Mouse (Mus musculus): Measurements from ENCODE around the gene Dcaf12.

Gene Dcaf12

DNA sequence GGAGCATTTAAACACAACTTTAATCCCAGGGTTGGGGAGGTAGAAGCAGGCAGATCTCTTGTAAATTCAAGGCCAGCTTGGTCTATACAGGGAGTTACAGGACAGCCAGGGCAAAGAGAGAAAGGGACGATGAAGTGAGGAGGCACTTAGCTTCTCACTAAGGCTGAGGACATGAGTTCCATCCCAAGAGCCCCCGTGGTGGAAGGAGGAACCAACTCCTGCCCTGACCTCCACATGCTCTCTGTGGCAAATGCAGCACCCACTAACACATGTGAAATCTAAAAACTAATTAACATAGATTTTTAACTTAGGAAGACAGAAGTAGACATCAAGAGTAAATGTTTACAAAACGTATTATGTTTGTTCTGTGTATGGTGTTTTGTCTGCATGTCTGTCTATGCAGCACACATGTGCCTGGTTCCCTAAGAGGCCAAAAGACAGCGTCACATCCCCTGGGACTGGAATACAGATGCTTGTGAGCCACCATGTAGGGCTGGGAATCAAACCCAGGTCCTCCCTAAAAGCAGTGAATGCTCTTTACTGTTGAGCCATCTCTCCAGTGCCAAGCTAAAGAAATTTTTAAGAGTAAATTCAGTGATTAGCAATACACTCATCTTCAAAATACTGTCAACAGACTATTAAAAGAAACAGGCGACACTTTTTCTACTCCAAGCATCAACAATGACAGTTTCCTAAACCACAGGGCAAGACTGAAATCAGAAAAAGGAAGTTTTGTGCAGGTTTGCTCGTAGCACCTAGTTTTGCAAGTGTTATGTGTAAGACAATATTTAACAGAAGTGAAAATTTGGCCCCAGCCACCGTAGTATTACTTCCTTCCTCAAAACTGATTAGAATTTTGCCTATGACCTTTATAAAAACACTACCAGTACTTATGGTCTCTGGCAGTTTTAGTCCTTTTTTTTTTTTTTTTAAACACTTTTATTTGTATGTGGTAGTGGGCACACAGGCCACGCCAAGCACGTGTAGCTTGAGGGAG, 3.8 kb downstream of the Dcaf12 start:
- DNase-seq (ENCODE audit: low spot score in 2 of 2), result no peak

DNA sequence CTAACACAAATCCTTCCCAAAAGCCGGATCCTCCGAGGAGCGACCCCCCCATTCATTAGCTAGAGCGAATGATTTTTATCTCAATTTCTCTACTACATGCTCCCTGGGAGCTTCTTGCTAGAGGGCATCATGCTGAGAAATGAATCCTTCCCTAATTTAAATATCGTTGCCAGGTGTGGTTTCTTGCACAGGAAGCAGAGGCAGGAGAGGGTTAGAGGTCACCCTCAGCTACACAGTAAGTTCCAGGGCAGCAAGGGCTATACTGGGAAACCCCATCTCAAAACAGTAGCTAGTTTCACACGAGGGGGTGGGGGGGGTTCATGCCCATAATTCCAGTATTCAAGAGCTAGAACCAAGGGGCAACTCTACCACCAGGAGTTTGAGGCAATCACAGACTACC, 7.3 kb downstream of the Dcaf12 start:
- DNase-seq (ENCODE audit: low spot score in 2 of 2), result no peak

- no peak for DNase-seq (ENCODE audit: low spot score in 2 of 2)
Observed at GRCm38 (mm10) chr4:41304302-41304701, 10.4 kb downstream of the Dcaf12 start.

- no peak for DNase-seq (ENCODE audit: low spot score in 2 of 2)
Observed at GRCm38 (mm10) chr4:41303671-41304070, 11.0 kb downstream of the Dcaf12 start.

GRCm38 (mm10) chr4:41298976-41299375, 15.7 kb downstream of the Dcaf12 start:
- DNase-seq (ENCODE audit: low spot score in 2 of 2), result no peak

DNA sequence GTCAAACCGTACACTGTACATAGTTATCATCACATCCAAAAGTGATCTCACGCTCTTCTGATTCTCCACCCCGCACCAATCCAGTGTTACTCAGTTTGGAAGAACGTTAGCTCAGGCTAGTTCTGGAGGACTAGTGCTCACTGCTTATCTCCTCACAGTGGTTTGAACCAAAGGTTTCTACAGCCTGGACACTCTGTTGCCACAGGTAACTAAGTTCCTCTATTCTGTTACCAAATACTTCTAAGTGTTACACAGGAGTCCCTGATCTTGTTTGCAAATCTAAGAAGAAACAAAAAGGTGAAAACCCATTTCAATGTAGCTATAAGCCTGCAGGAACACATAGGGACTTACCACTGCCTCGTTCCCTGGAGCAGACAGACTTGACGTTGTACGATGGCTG, 18.7 kb downstream of the Dcaf12 start:
- no peak for DNase-seq (ENCODE audit: low spot score in 2 of 2)

GRCm38 (mm10) chr4:41295507-41295906, 19.2 kb downstream of the Dcaf12 start:
- no peak for DNase-seq (ENCODE audit: low spot score in 2 of 2)

DNA sequence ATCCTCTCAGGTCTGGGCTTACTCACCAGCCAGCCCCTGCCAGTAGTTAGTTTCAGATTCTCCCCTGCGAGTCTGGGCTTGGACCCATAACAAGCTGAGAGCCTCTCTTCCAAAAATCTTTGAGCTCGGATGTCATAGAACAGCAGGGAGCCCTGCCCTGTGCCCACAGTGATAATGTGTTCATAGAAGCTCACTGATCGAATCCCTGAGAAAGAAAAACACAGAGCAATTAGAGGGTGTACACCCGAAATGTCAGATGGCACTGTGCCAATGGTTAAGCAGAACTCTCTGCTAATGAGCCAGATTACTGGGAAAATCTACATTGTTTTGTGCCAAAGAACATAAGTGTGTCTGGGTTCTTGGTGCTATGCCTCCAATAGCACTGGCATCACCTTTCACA, 20.8 kb downstream of the Dcaf12 start:
- DNase-seq (ENCODE audit: low spot score in 2 of 2), result no peak

DNA sequence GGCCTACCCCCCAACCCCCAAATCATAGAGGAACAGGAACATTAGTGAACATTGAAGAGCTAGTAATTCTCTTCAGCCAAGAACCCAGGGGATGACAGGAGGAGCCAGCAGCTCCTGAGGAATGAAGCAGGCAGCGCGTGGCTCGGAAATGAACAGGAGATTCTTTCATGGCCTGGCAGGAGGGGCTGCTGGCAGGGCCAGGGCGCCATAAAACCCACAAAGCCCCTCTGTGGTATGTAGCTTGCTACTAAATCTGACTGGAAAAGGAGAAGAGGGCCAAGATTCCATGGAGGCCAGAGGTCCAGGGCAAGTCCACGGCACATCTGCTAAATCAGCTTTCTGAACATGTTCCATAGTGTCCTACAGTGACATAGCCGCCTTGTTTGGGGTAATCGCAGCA, 24.9 kb downstream of the Dcaf12 start:
- DNase-seq (ENCODE audit: low spot score in 2 of 2), result no peak

- peak in 1 of 2 experiments; percentile 51 for DNase-seq (ENCODE audit: low spot score in 2 of 2)
Observed at GRCm38 (mm10) chr4:41286420-41286819, 28.3 kb downstream of the Dcaf12 start.

DNA sequence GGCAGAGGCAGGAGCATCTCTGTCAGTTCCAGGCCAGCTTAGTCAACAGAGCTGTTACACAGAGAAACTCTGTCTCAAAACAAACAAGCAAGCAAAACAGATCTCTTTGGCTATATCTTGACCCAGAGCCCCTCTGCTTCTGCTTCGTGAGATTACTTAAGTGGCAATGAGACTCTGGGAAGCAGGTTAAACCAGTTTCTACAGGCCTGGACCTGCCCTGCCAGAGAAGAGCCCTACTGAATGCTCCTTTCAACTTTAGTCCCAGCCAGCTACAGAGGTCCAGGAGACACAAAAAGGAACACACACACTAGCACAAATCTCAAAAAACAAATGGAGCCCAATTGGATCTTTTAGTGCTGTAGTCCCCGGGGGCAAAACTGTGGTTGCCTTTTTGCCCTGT, 30.6 kb downstream of the Dcaf12 start:
- no peak for DNase-seq (ENCODE audit: low spot score in 2 of 2)

GRCm38 (mm10) chr4:41275927-41276326, 38.8 kb downstream of the Dcaf12 start:
- no peak for DNase-seq (ENCODE audit: low spot score in 2 of 2)

GRCm38 (mm10) chr4:41274980-41275850, 39.5 kb downstream of the Dcaf12 start, which contains the start of gene Ubap2:
Ubap2 (minus strand) TSS chr4:41275144.
- DNase-seq (ENCODE audit: low spot score in 2 of 2), result peak; percentile 95

GRCm38 (mm10) chr4:41274377-41274979, 40.2 kb downstream of the Dcaf12 start:
- DNase-seq (ENCODE audit: low spot score in 2 of 2), result no peak

DNA sequence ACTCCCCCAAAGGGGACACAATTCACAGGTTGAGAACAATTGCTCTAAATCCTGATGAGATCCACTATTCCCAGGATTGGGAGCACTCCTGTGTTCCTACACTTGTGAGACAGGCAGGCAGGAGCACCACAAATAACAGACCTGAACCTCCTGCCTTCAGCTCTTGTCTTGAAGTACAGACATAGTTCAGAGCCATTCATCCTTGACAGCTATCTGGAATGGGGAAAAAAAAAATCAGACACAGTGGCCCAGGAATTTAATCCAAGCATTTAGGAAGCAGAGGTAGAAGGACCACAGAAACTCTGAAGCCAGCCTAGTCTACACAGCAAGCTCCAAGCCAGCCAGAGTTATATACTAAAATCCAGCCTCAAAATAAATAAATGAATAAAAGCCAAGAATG, 46.6 kb downstream of the Dcaf12 start:
- no peak for DNase-seq (ENCODE audit: low spot score in 2 of 2)

GRCm38 (mm10) chr4:41266350-41266749, 48.3 kb downstream of the Dcaf12 start:
- DNase-seq (ENCODE audit: low spot score in 2 of 2), result no peak

DNA sequence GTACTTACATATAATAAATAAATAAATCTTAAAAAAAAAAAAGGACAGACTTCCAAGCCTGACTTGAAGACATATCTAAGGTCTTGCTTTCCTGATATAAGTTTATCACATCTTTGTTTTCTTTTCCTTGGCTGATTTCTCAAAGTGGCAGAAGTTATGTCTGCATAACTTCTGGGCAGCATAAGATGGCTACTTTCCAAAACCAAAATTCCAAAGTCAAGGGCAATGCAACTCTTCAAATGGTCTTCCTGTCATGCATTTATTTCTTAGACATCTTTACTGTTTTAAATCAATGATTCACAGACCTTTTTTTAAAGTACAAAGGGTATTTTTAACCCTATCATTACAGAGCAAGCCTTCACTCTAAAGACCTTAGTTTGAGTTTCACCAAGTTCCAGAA, 54.0 kb downstream of the Dcaf12 start:
- DNase-seq (ENCODE audit: low spot score in 2 of 2), result no peak

DNA sequence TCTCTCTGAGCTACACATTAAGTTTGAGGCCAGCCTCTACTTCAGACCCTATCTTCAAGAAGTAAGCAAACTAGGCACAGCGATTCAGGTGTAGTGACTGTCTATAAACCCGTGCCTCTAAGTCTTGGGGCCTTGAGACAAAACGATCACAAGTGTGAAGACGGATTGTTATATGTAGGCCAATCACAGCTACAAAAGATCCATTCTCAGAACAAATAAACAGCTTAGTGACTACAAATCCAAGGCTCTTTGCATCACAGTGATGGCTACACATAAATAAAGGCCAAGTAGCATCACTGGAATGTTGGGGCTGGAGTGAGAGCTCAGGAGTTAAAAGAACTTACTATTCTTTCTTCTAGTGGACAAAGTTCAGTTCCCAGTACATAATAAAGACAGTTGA, 55.7 kb downstream of the Dcaf12 start:
- no peak for DNase-seq (ENCODE audit: low spot score in 2 of 2)

GRCm38 (mm10) chr4:41257752-41258151, 56.9 kb downstream of the Dcaf12 start:
- DNase-seq (ENCODE audit: low spot score in 2 of 2), result no peak

- no peak for DNase-seq (ENCODE audit: low spot score in 2 of 2)
Observed at GRCm38 (mm10) chr4:41255564-41256210, 59.0 kb downstream of the Dcaf12 start.

DNA sequence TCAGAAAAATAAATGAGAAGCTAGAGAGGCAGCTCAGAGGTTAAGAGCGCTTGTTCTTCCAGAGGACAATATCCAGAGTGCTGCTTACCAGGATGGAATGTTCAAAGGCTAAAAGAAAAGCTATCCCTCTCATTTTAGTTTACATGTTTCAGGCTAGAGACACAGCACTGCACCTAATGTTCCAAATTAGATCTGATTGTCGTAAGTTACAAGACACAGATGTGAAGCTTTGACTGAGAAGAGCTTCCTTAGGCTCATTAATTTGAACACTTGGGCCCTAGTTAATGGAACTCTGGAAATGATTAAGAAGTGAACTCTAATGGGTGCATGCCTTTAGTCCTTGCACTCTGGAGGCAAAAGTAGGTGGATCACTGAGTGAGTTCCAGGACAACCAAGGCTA, 60.9 kb downstream of the Dcaf12 start:
- no peak for DNase-seq (ENCODE audit: low spot score in 2 of 2)

- no peak for DNase-seq (ENCODE audit: low spot score in 2 of 2)
Observed at GRCm38 (mm10) chr4:41245408-41245807, 69.3 kb downstream of the Dcaf12 start.
